Mouse (Mus musculus) liver, embryonic 14.5 days (tissue): ENCODE measurements around the gene Atxn1l. TPM values are rescaled to one million over a fixed set of nuclear protein-coding genes. Genes with fewer than 3 reads are reported as not detected.

Source experiments
- ATAC-seq: fragments of 200-750 bp; cut with Nextera tagmentation; 2 replicates; pipeline ENCODE4 v1.8.0; 2017; ENCODE audit warnings: moderate number of reproducible peaks, mild to moderate bottlenecking, moderate library complexity; ENCODE audit not compliant: insufficient read depth
- DNase-seq, 3 experiments: peaks; one replicate each; pipeline ENCODE4 v3.0.0-alpha.2; 2012 to 2013; ENCODE audit warnings: low read depth in 3 of 3, low spot score in 3 of 3
- H3K27ac ChIP-seq: fragments of 300-500 bp; sonication (generic); 2 replicates; pipeline ENCODE4 v1.5.1; 2014; ENCODE audit warnings: moderate library complexity, mild to moderate bottlenecking, control low read depth, inconsistent platforms
- H3K27me3 ChIP-seq: fragments of 300-500 bp; sonication (generic); 2 replicates; pipeline ENCODE4 v1.6.1; 2014; ENCODE audit warnings: mild to moderate bottlenecking, low read length, moderate library complexity; ENCODE audit not compliant: control insufficient read depth, insufficient read depth
- H3K36me3 ChIP-seq: fragments of 300-500 bp; sonication (generic); replicated peaks from 2 replicates; pipeline ENCODE4 v1.6.1; 2014; ENCODE audit warnings: low read depth; ENCODE audit not compliant: control insufficient read depth, insufficient read depth
- H3K4me1 ChIP-seq, 2 experiments: fragments of 200-500 bp in 1 of 2; fragments of 300-500 bp in 1 of 2; sonication (generic) in 1 of 2; replicated peaks; 2 replicates each; pipeline ENCODE4 v1.6.1; 2012 to 2014; ENCODE audit warnings: antibody characterized with exemption in 1 of 2, inconsistent platforms in 1 of 2, low read length in 1 of 2; ENCODE audit not compliant: control insufficient read depth in 2 of 2, insufficient read depth in 2 of 2
- H3K4me2 ChIP-seq: fragments of 300-500 bp; sonication (generic); 2 replicates; pipeline ENCODE4 v1.6.1; 2014; ENCODE audit warnings: low read depth, mild to moderate bottlenecking, control low read depth, moderate library complexity
- H3K4me3 ChIP-seq, 2 experiments: fragments of 200-500 bp in 1 of 2; fragments of 300-500 bp in 1 of 2; sonication (generic) in 1 of 2; 2 replicates each; pipeline ENCODE4 v1.5.1; 2012 to 2014; ENCODE audit warnings: low read depth in 2 of 2, low read length in 2 of 2, mild to moderate bottlenecking in 2 of 2, control low read depth in 1 of 2, inconsistent platforms in 1 of 2, moderate library complexity in 1 of 2; ENCODE audit not compliant: insufficient read depth in 1 of 2
- H3K9ac ChIP-seq: fragments of 300-500 bp; sonication (generic); replicated peaks from 2 replicates; pipeline ENCODE4 v1.6.1; 2014; ENCODE audit warnings: mild to moderate bottlenecking, control low read depth, moderate library complexity
- H3K9me3 ChIP-seq: fragments of 300-500 bp; sonication (generic); 2 replicates; pipeline ENCODE4 v1.6.1; 2016; ENCODE audit warnings: low read length, mixed read lengths; ENCODE audit not compliant: control insufficient read depth
- CTCF ChIP-seq: IDR thresholded peaks from 2 replicates; pipeline ENCODE4 v1.5.1; 2016; ENCODE audit warnings: antibody characterized with exemption, low read depth, control low read depth
- EP300 ChIP-seq: IDR thresholded peaks from 2 replicates; pipeline ENCODE4 v1.6.1; 2016; ENCODE audit warnings: antibody characterized with exemption, low read depth
- whole genome bisulfite sequencing: fragments of 180-500 bp; shearing (Covaris S2); extraction: QIAGEN DNeasy Blood & Tissue Kit; methylation state at CpG from one replicate; pipeline ENCODE4 v1.1.7; 2014; ENCODE audit not compliant: insufficient replicate concordance; 5-methylcytosine and 5-hydroxymethylcytosine counted together
- polyA plus RNA-seq, 2 experiments: library from polyadenylated mRNA; depleted of rRNA in 1 of 2; stranded (reverse) in 1 of 2; unstranded in 1 of 2; fragments of >200 nt; fragmentation: Nextera tagmentation in 1 of 2; extraction: Ambion mirVana in 1 of 2; gene quantifications; 2 replicates each; pipeline versions ENCODE4 v1.2.1 to v1.2.3; 2012 to 2014

Gene Atxn1l
- polyA plus RNA-seq, 2 experiments, result 2.0 to 2.5 TPM

GRCm38 (mm10) chr8:109778280-109778977 is 40.9 kb upstream of the Atxn1l start, which contains the start of gene Ap1g1:
Ap1g1 (plus strand) TSS chr8:109778554.
- H3K9ac ChIP-seq, result peak within 1 kb of the TSS; percentile 88
- DNase-seq (peak; percentile 93 to 94 (median 94)), ATAC-seq (peak; percentile 99)
- H3K27me3 ChIP-seq, result no peaks in the 10 kb centered on the region
- peaks cover 13 to 14% of the 10 kb centered on the region in 2 experiments for H3K4me1 ChIP-seq
- WGBS, result under 1% methylated on average over 64 of the region's 64 CpGs
- no peaks in the 10 kb centered on the region for H3K9me3 ChIP-seq
- TF ChIP-seq CTCF (no peak), EP300 (peak; percentile 41)
- peak within 1 kb of the TSS; percentile 93 for H3K4me2 ChIP-seq
- no peaks in the 10 kb centered on the region for H3K36me3 ChIP-seq
- peak within 1 kb of the TSS; percentile 77 to 79 for H3K4me3 ChIP-seq
- H3K27ac ChIP-seq, result peak within 1 kb of the TSS; percentile 79

- Histone ChIP-seq H3K9me3 (no peaks in the 10 kb centered on the region), H3K4me2 (peak overlapping the region; percentile 93), H3K4me1 (peaks cover 10 to 14% of the 10 kb centered on the region in 2 experiments), H3K4me3 (peak overlapping the region; percentile 71 to 79; a peak in 3 of 4 replicates), H3K9ac (peak overlapping the region; percentile 88; the same call in 1 of the 2 replicates), H3K27ac (no peak overlapping the region), H3K36me3 (no peaks in the 10 kb centered on the region), H3K27me3 (no peaks in the 10 kb centered on the region)
- DNase-seq (no peak), ATAC-seq (no peak)
- TF ChIP-seq CTCF (no peak), EP300 (no peak)
- 23% methylated on average over 5 of the region's 5 CpGs for WGBS
Measured at GRCm38 (mm10) chr8:109777851-109778250, 40.3 kb upstream of the Atxn1l start.

- no peak overlapping the region for H3K4me3 ChIP-seq
- no peak for TF ChIP-seq CTCF
- TF ChIP-seq EP300, result no peak
- H3K4me1 ChIP-seq, result peaks cover 0 to 2% of the 10 kb centered on the region in 2 experiments; a peak in 1 of 4 replicates
- no peaks in the 10 kb centered on the region for H3K36me3 ChIP-seq
- WGBS, result 10% methylated on average over 3 of the region's 3 CpGs
- H3K27me3 ChIP-seq, result no peaks in the 10 kb centered on the region
- H3K27ac ChIP-seq, result no peak overlapping the region
- no peak overlapping the region for H3K4me2 ChIP-seq
- H3K9ac ChIP-seq, result no peak overlapping the region
- ATAC-seq (no peak), DNase-seq (no peak)
- H3K9me3 ChIP-seq, result no peaks in the 10 kb centered on the region
Measured at GRCm38 (mm10) chr8:109773154-109773553, 35.6 kb upstream of the Atxn1l start.

GRCm38 (mm10) chr8:109766081-109766480 is 28.5 kb upstream of the Atxn1l start:
- Histone ChIP-seq H3K9ac (no peak overlapping the region), H3K4me2 (no peak overlapping the region), H3K9me3 (peaks cover 2% of the 10 kb centered on the region; the same call in 1 of the 2 replicates), H3K36me3 (no peaks in the 10 kb centered on the region), H3K27ac (no peak overlapping the region), H3K4me1 (no peaks in the 10 kb centered on the region), H3K27me3 (no peaks in the 10 kb centered on the region), H3K4me3 (no peak overlapping the region)
- DNase-seq (no peak), ATAC-seq (no peak)
- WGBS, result 51% methylated on average over 7 of the region's 7 CpGs
- TF ChIP-seq CTCF (no peak), EP300 (no peak)

- Histone ChIP-seq H3K27ac (no peak overlapping the region), H3K27me3 (no peaks in the 10 kb centered on the region), H3K36me3 (no peaks in the 10 kb centered on the region), H3K9me3 (peaks cover 2% of the 10 kb centered on the region; the same call in 1 of the 2 replicates), H3K4me3 (no peak overlapping the region), H3K4me1 (no peaks in the 10 kb centered on the region), H3K4me2 (no peak overlapping the region), H3K9ac (no peak overlapping the region)
- no peak for DNase-seq
- TF ChIP-seq CTCF (no peak), EP300 (no peak)
- ATAC-seq, result no peak
- WGBS, result 69% methylated on average over 6 of the region's 6 CpGs
Measured at GRCm38 (mm10) chr8:109764031-109764430, 26.5 kb upstream of the Atxn1l start.
